Mouse (Mus musculus) intestine, embryonic 16.5 days (tissue): Measurements from ENCODE around the gene Gpnmb. TPM values are rescaled to one million over a fixed set of nuclear protein-coding genes. Genes with fewer than 3 reads are reported as not detected.

Experiments
- ATAC-seq: fragments of 200-750 bp; cut with Nextera tagmentation; 2 replicates; pipeline ENCODE4 v1.8.0; 2017; ENCODE audit warnings: moderate TSS enrichment, moderate library complexity
- H3K27ac ChIP-seq: fragments of 300-500 bp; sonication (generic); 2 replicates; pipeline ENCODE4 v1.5.1; 2014; ENCODE audit warnings: mild to moderate bottlenecking, low read length
- H3K27me3 ChIP-seq: fragments of 300-500 bp; sonication (generic); replicated peaks from 2 replicates; pipeline ENCODE4 v1.6.1; 2014; ENCODE audit warnings: low read length, control low read depth, mixed read lengths; ENCODE audit not compliant: control insufficient read depth, insufficient read depth
- H3K36me3 ChIP-seq: fragments of 300-500 bp; sonication (generic); 2 replicates; pipeline ENCODE4 v1.6.1; 2014; ENCODE audit warnings: low read length, control low read depth; ENCODE audit not compliant: control insufficient read depth, insufficient read depth
- H3K4me1 ChIP-seq: fragments of 300-500 bp; sonication (generic); 2 replicates; pipeline ENCODE4 v1.6.1; 2014; ENCODE audit warnings: low read length, control low read depth, mixed read lengths; ENCODE audit not compliant: control insufficient read depth, insufficient read depth
- H3K4me2 ChIP-seq: fragments of 300-500 bp; sonication (generic); 2 replicates; pipeline ENCODE4 v1.6.1; 2014; ENCODE audit warnings: low read depth, low read length, control low read depth
- H3K4me3 ChIP-seq: fragments of 300-500 bp; sonication (generic); 2 replicates; pipeline ENCODE4 v1.5.1; 2014; ENCODE audit warnings: mild to moderate bottlenecking, low read length
- H3K9ac ChIP-seq: fragments of 300-500 bp; sonication (generic); 2 replicates; pipeline ENCODE4 v1.6.1; 2014; ENCODE audit warnings: low read depth, low read length
- H3K9me3 ChIP-seq: fragments of 300-500 bp; sonication (generic); 2 replicates; pipeline ENCODE4 v1.6.1; 2016; ENCODE audit warnings: low read length, control low read depth; ENCODE audit not compliant: control insufficient read depth
- WGBS: fragments of 180-500 bp; shearing (Covaris S2); extraction: QIAGEN DNeasy Blood & Tissue Kit; methylation state at CpG from one replicate; pipeline ENCODE4 v1.1.7; 2014; 5-methylcytosine and 5-hydroxymethylcytosine counted together
- polyA plus RNA-seq: library from polyadenylated mRNA; unstranded; fragments of >200 nt; fragmentation: Nextera tagmentation; extraction: Ambion mirVana; gene quantifications from 2 replicates; pipeline ENCODE4 v1.2.1, GENCODE M21; 2015

Gpnmb gene
- polyA plus RNA-seq, 1 experiment from 2014 or later = 0.15 TPM

GRCm38 (mm10) chr6:49046976-49047375, 10.6 kb downstream of the Gpnmb start:
- Histone ChIP-seq H3K27ac (no peak overlapping the region), H3K4me3 (no peak overlapping the region), H3K36me3 (no peaks in the 10 kb centered on the region), H3K9ac (no peak overlapping the region), H3K9me3 (no peaks in the 10 kb centered on the region), H3K4me2 (no peak overlapping the region), H3K27me3 (no peaks in the 10 kb centered on the region), H3K4me1 (no peaks in the 10 kb centered on the region)
- 74% methylated on average over 8 of the region's 8 CpGs for WGBS
- ATAC-seq = no peak

GRCm38 (mm10) chr6:49047848-49048247, 11.5 kb downstream of the Gpnmb start:
- no peaks in the 10 kb centered on the region for H3K27me3 ChIP-seq
- H3K27ac ChIP-seq = no peak overlapping the region

GRCm38 (mm10) chr6:49048395-49048794, 12.0 kb downstream of the Gpnmb start:
- H3K36me3 ChIP-seq = no peaks in the 10 kb centered on the region
- no peaks in the 10 kb centered on the region for H3K9me3 ChIP-seq
- H3K27me3 ChIP-seq = no peaks in the 10 kb centered on the region
- H3K4me3 ChIP-seq = no peak overlapping the region
- no peak for ATAC-seq
- 87% methylated on average over 10 of the region's 10 CpGs for WGBS
- no peak overlapping the region for H3K27ac ChIP-seq
- H3K9ac ChIP-seq = no peak overlapping the region
- no peaks in the 10 kb centered on the region for H3K4me1 ChIP-seq
- no peak overlapping the region for H3K4me2 ChIP-seq

More at GRCm38 (mm10) chr6:49047848-49048247, 11.5 kb downstream of the Gpnmb start:
- no peak for ATAC-seq
- Histone ChIP-seq H3K4me3 (no peak overlapping the region), H3K9ac (no peak overlapping the region), H3K36me3 (no peaks in the 10 kb centered on the region), H3K9me3 (no peaks in the 10 kb centered on the region), H3K4me2 (no peak overlapping the region), H3K4me1 (no peaks in the 10 kb centered on the region)
- 70% methylated on average over 10 of the region's 10 CpGs for WGBS

GRCm38 (mm10) chr6:49050677-49051410, 14.5 kb downstream of the Gpnmb start:
- no peaks in the 10 kb centered on the region for H3K9me3 ChIP-seq
- H3K27ac ChIP-seq = no peak overlapping the region
- 74% methylated on average over 11 of the region's 11 CpGs for WGBS
- no peak overlapping the region for H3K4me2 ChIP-seq
- no peaks in the 10 kb centered on the region for H3K36me3 ChIP-seq
- H3K4me1 ChIP-seq = no peaks in the 10 kb centered on the region
- no peaks in the 10 kb centered on the region for H3K27me3 ChIP-seq
- no peak overlapping the region for H3K9ac ChIP-seq
- no peak for ATAC-seq
- H3K4me3 ChIP-seq = no peak overlapping the region

GRCm38 (mm10) chr6:49052191-49052590, 15.8 kb downstream of the Gpnmb start:
- H3K36me3 ChIP-seq = no peaks in the 10 kb centered on the region
- H3K4me1 ChIP-seq = no peaks in the 10 kb centered on the region
- H3K27ac ChIP-seq = no peak overlapping the region
- no peak overlapping the region for H3K9ac ChIP-seq
- 55% methylated on average over 5 of the region's 5 CpGs for WGBS
- H3K4me3 ChIP-seq = no peak overlapping the region
- no peaks in the 10 kb centered on the region for H3K9me3 ChIP-seq
- no peak for ATAC-seq
- H3K27me3 ChIP-seq = no peaks in the 10 kb centered on the region
- H3K4me2 ChIP-seq = no peak overlapping the region

- Histone ChIP-seq H3K4me2 (no peak overlapping the region), H3K4me1 (no peaks in the 10 kb centered on the region), H3K4me3 (no peak overlapping the region), H3K9ac (no peak overlapping the region), H3K27ac (no peak overlapping the region), H3K27me3 (no peaks in the 10 kb centered on the region), H3K9me3 (no peaks in the 10 kb centered on the region), H3K36me3 (no peaks in the 10 kb centered on the region)
- 42% methylated on average over 7 of the region's 7 CpGs for WGBS
- ATAC-seq = no peak
These were observed 18.9 kb downstream of the Gpnmb start for GRCm38 (mm10) chr6:49055256-49055733.

DNA sequence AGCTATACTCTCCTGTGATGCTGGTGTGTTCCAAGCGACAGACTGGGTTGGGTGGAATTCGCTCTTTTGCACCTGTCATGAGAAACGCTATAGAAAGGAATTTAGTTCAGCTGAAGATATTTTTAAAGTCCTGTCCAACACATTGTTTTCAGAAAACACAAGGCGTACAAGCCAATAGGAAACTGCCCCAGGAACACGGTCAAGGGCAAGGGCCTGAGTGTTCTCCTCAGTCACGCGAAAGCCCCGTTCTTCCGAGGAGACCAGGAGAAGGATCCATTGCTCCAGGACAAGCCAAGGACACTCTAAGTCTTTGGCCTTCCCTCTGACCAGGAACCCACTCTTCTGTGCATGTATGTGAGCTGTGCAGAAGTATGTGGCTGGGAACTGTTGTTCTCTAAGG, 19.7 kb downstream of the Gpnmb start:
- Histone ChIP-seq H3K27me3 (no peaks in the 10 kb centered on the region), H3K36me3 (no peaks in the 10 kb centered on the region), H3K9me3 (no peaks in the 10 kb centered on the region), H3K4me2 (no peak overlapping the region), H3K4me1 (no peaks in the 10 kb centered on the region), H3K4me3 (no peak overlapping the region), H3K9ac (no peak overlapping the region), H3K27ac (no peak overlapping the region)
- 84% methylated on average over 9 of the region's 9 CpGs for WGBS
- no peak for ATAC-seq

GRCm38 (mm10) chr6:49057053-49058021, 21.0 kb downstream of the Gpnmb start:
- WGBS = 35% methylated on average over 8 of the region's 8 CpGs
- no peak overlapping the region for H3K4me3 ChIP-seq
- no peak overlapping the region for H3K9ac ChIP-seq
- H3K4me1 ChIP-seq = no peaks in the 10 kb centered on the region
- H3K27me3 ChIP-seq = no peaks in the 10 kb centered on the region
- no peak overlapping the region for H3K4me2 ChIP-seq
- peak; percentile 38; the same call in 1 of the 2 replicates for ATAC-seq
- no peak overlapping the region for H3K27ac ChIP-seq
- H3K9me3 ChIP-seq = no peaks in the 10 kb centered on the region
- H3K36me3 ChIP-seq = no peaks in the 10 kb centered on the region

DNA sequence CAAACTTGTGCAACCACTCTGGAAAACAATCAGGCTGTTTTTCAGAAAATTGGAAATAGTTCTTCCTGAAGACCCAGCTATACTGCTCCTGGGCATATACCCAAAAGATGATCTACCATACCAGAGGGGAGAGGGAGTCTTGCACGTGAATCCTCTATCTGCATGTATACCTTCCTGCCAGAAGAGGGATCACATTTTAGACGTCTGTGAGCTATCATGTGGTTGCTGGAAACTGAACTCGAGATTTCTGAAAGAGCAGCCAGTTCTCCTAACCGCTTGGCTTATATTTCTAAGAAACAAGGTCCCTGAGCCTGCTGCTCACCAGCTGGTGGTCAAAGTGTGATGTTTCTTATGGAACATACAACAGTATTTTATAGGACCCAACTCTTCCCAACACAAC, 32.0 kb downstream of the Gpnmb start:
- H3K36me3 ChIP-seq = no peaks in the 10 kb centered on the region
- no peak overlapping the region for H3K4me3 ChIP-seq
- no peak overlapping the region for H3K9ac ChIP-seq
- no peaks in the 10 kb centered on the region for H3K9me3 ChIP-seq
- no peaks in the 10 kb centered on the region for H3K4me1 ChIP-seq
- H3K27ac ChIP-seq = no peak overlapping the region
- no peak overlapping the region for H3K4me2 ChIP-seq
- no peak for ATAC-seq
- 45% methylated on average over 4 of the region's 4 CpGs for WGBS
- H3K27me3 ChIP-seq = no peaks in the 10 kb centered on the region
